Mouse (Mus musculus): Measurements from ENCODE around the gene Ranbp3. TPM values are rescaled to one million over a fixed set of nuclear protein-coding genes. Genes with fewer than 3 reads are reported as not detected.

The Ranbp3 gene
- total and polyA plus RNA-seq, 3 experiments: 137 to 150 TPM; not detected in 1

DNA sequence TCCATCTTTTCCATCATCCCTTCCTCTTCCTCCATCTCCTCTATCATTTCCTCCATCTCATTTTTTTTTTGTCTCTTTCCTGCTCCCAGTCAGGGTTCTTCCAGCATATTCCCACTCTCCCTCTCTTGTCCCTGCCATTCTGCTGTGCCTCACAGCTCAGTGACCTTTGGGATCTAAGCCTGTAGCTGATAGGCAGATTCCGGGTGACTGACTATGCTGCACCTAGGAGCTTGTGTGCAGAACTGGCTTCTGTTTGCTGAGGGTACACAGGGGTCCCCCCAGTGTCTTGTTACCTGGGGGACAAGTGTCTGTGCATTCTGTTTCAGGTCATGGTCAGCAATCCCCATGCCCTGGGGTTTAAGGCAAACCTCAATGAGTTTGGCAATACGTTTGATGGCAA, 18.3 kb upstream of the Ranbp3 start:
- Histone ChIP-seq H3K4me3 (ENCODE audit: control insufficient read depth in 1 of 2, insufficient read depth in 1 of 2, low read depth in 2 of 2, low read length in 2 of 2) (no peak overlapping the region), H3K79me2 (ENCODE audit: control insufficient read depth, insufficient read depth, low read length, poor library complexity) (no peaks in the 10 kb centered on the region), H3K4me1 (ENCODE audit: control insufficient read depth in 1 of 2, insufficient read depth in 2 of 2, low read length in 2 of 2) (no peaks in the 10 kb centered on the region), H3K27ac (ENCODE audit: control insufficient read depth, low read depth, low read length) (no peak overlapping the region), H3K9me3 (replicated peaks; ENCODE audit: insufficient read depth, low read length) (no peaks in the 10 kb centered on the region), H3K9ac (ENCODE audit: control insufficient read depth, low read depth, low read length, poor library complexity, severe bottlenecking) (no peak overlapping the region), H3K27me3 (ENCODE audit: control insufficient read depth in 1 of 2, insufficient read depth in 2 of 2, low read length in 2 of 2) (no peaks in the 10 kb centered on the region), H3K36me3 (ENCODE audit: control insufficient read depth in 1 of 2, insufficient read depth in 2 of 2, low read length in 2 of 2) (no peaks in the 10 kb centered on the region)
- DNase-seq (ENCODE audit: low read depth, low spot score): no peak
- no peak for TF ChIP-seq NELFE (IDR thresholded peaks at IDR 0.05; ENCODE audit: low read depth, low read length)
- no peak for TF ChIP-seq ELF1 (IDR thresholded peaks at IDR 0.05; ENCODE audit: low read depth, low read length)
- TF ChIP-seq MYB (IDR thresholded peaks at IDR 0.05; ENCODE audit: low read depth, low read length): no peak
- TF ChIP-seq USF2 (IDR thresholded peaks at IDR 0.05; ENCODE audit: borderline replicate concordance in 1 of 2, insufficient read depth in 1 of 2, low read depth in 1 of 2, low read length in 2 of 2): no peak
- TF ChIP-seq POLR2A (IDR thresholded peaks at IDR 0.05; ENCODE audit: control insufficient read depth in 1 of 2, insufficient read depth in 1 of 2, low read depth in 1 of 2, low read length in 2 of 2, poor library complexity in 1 of 2): no peak
- TF ChIP-seq CTCF (IDR thresholded peaks at IDR 0.05 in 2 of 3, conservative IDR thresholded peaks at IDR 0.05 in 1 of 3; ENCODE audit: control insufficient read depth in 1 of 3, insufficient read depth in 1 of 3, low read depth in 2 of 3, low read length in 3 of 3, poor library complexity in 1 of 3, severe bottlenecking in 1 of 3): no peak
- no peak for TF ChIP-seq ETS1 (IDR thresholded peaks at IDR 0.05; ENCODE audit: low read depth, low read length)

DNA sequence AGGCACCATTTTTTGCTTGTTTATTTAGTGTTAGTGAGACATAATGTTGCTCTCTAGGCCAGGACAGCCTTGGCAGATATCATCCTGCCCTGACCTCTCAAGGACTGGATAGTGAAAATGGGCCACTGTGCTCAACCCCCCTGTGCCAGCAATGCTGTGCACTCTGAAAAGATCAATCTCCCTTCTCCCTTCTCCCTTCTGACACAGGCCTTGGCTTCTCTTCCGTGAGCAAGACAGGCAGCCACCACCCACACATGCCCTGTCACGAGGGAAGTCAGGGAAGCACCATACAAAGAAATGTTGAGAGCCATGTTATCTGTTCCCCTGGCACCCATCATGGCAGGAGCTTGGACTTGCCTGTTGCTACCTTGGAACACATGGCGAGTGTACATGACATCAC, 17.8 kb upstream of the Ranbp3 start:
- H3K27me3 ChIP-seq (ENCODE audit: control insufficient read depth in 1 of 2, insufficient read depth in 2 of 2, low read length in 2 of 2): no peaks in the 10 kb centered on the region
- TF ChIP-seq MAX (IDR thresholded peaks at IDR 0.05; ENCODE audit: low read length) (no peak), KAT2A (conservative IDR thresholded peaks at IDR 0.05; ENCODE audit: low read depth, low read length) (no peak), ZC3H11A (IDR thresholded peaks at IDR 0.05; ENCODE audit: low read depth, low read length) (no peak), CHD2 (IDR thresholded peaks at IDR 0.05; ENCODE audit: low read length) (no peak), MAFK (IDR thresholded peaks at IDR 0.05; ENCODE audit: borderline replicate concordance, low read depth, low read length) (no peak), JUND (IDR thresholded peaks at IDR 0.05; ENCODE audit: low read depth, low read length) (no peak), MEF2A (IDR thresholded peaks at IDR 0.05; ENCODE audit: extremely low read depth, insufficient replicate concordance, low read depth, low read length, poor library complexity, severe bottlenecking) (no peak), ZKSCAN1 (IDR thresholded peaks at IDR 0.05; ENCODE audit: low read depth, low read length) (no peak), GABPA (IDR thresholded peaks at IDR 0.05; ENCODE audit: low read depth, low read length) (no peak), BHLHE40 (IDR thresholded peaks at IDR 0.05; ENCODE audit: borderline replicate concordance, low read depth, low read length) (no peak), POLR2AphosphoS2 (IDR thresholded peaks at IDR 0.05; ENCODE audit: low read length) (no peak), E2F4 (IDR thresholded peaks at IDR 0.05; ENCODE audit: borderline replicate concordance, low read depth, low read length) (no peak), RAD21 (IDR thresholded peaks at IDR 0.05; ENCODE audit: low read depth, low read length) (no peak), EP300 (IDR thresholded peaks at IDR 0.05; ENCODE audit: low read depth in 1 of 2, low read length in 2 of 2) (no peak), HCFC1 (IDR thresholded peaks at IDR 0.05; ENCODE audit: low read depth, low read length) (no peak), CHD1 (IDR thresholded peaks at IDR 0.05; ENCODE audit: low read depth, low read length) (no peak), MAZ (IDR thresholded peaks at IDR 0.05; ENCODE audit: low read depth, low read length) (no peak), UBTF (IDR thresholded peaks at IDR 0.05; ENCODE audit: borderline replicate concordance, insufficient read depth, low read depth, low read length) (no peak), MYC (IDR thresholded peaks at IDR 0.05; ENCODE audit: low read depth, low read length) (no peak), SIN3A (IDR thresholded peaks at IDR 0.05; ENCODE audit: low read length) (no peak)
- no peak overlapping the region for H3K27ac ChIP-seq (ENCODE audit: control insufficient read depth, low read depth, low read length)
- H3K9ac ChIP-seq (ENCODE audit: control insufficient read depth, low read depth, low read length, poor library complexity, severe bottlenecking): no peak overlapping the region
- H3K79me2 ChIP-seq (ENCODE audit: control insufficient read depth, insufficient read depth, low read length, poor library complexity): no peaks in the 10 kb centered on the region
- no peak for DNase-seq (ENCODE audit: low read depth, low spot score)
- no peaks in the 10 kb centered on the region for H3K36me3 ChIP-seq (ENCODE audit: control insufficient read depth in 1 of 2, insufficient read depth in 2 of 2, low read length in 2 of 2)
- H3K4me1 ChIP-seq (ENCODE audit: control insufficient read depth in 1 of 2, insufficient read depth in 2 of 2, low read length in 2 of 2): no peaks in the 10 kb centered on the region
- no peaks in the 10 kb centered on the region for H3K9me3 ChIP-seq (replicated peaks; ENCODE audit: insufficient read depth, low read length)
- no peak overlapping the region for H3K4me3 ChIP-seq (ENCODE audit: control insufficient read depth in 1 of 2, insufficient read depth in 1 of 2, low read depth in 2 of 2, low read length in 2 of 2)

Measured in MEL (cell line).